Mouse (Mus musculus) kidney, adult 2 months (tissue): ENCODE data around the gene Pvalb.

Experiments used
- CTCF ChIP-seq: fragments of 200-500 bp; conservative IDR thresholded peaks from 2 replicates; pipeline ENCODE4 v1.5.1; 2011; ENCODE audit warnings: low read depth, mild to moderate bottlenecking, control low read depth, low read length, moderate library complexity, mixed read lengths; ENCODE audit not compliant: insufficient read depth, insufficient read length
- POLR2A ChIP-seq: fragments of 200-500 bp; IDR thresholded peaks from one replicate; pipeline ENCODE4 v1.6.1; 2011; ENCODE audit warnings: low read depth, low read length, control low read depth

- TF ChIP-seq CTCF: no peak
- TF ChIP-seq POLR2A: no peak
Measured at GRCm38 (mm10) chr15:78206312-78206711, at the start of gene Pvalb.
